In the genomic region with DNA sequence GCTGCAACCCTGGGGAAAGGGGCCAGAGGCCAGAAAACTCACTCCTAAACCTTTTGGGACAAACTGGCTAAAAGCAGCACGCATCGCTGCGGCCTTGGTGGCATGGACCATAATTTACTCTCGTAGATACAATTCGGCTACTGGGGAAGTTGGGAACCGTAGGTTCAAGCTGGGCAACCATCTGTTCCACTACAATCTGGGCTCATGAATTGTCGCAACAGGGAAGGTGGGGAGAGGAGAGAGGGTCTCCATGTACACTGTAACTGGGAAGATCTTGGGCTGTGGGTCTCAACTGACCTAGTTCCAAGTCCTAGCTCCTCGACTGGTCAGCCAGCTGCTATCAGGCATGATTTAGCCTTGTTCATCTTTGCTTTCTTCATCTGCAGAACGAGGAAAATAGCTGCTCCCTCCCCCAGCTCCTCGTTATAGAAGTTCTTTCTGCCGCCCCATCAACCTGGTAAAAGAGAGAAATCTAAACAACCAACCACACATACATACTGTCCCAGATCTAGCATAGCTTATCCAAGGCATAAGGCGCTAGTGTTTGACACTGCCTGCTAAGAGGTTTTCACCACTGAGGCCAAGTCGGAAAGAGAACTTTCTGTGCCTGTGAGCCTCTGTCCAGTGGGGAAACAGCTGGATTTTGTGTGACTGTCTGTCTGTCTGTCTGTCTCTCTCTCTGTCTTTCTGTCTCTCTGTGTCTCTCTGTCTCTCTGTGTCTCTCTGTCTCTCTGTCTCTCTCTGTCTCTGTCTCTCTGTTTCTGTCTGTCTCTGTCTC, we compare ENCODE assay signal across 24 mouse cellular contexts. TPM values are rescaled to one million over a fixed set of nuclear protein-coding genes. Genes with fewer than 3 reads are reported as not detected.
A peak's percentile ranks its signal among the peaks of the same experiment; 100 is the strongest.
DNase-seq lines count a peak whose midpoint lies in the region; ATAC-seq and TF ChIP-seq lines count a peak whose summit lies in the region.
"Had no signal": no experiment of that assay in that cellular context is flagged by ENCODE, and none has a peak within 500 bp of the region (broad histone marks: within the 10 kb centered on the region; RNA-seq: fewer than 3 reads in every experiment).

No protein-coding gene starts in this region.

- no peak overlapping the region for H3K4me3 ChIP-seq in hindbrain, postnatal 0 days (ENCODE audit: low read length)
- H3K4me3 ChIP-seq in hindbrain, embryonic 10.5 days: no peak overlapping the region
- no peak overlapping the region for H3K4me3 ChIP-seq in lung, embryonic 16.5 days (ENCODE audit: low read length)
- no peak overlapping the region for H3K4me3 ChIP-seq in intestine, embryonic 15.5 days (replicated peaks)
- H3K4me3 ChIP-seq in stomach, embryonic 14.5 days (ENCODE audit: low read depth, low read length): no peak overlapping the region
- H3K4me3 ChIP-seq in liver, embryonic 11.5 days (ENCODE audit: low read depth, low read length): no peak overlapping the region
- H3K4me3 ChIP-seq in heart, embryonic 11.5 days (ENCODE audit: low read depth, low read length): no peak overlapping the region
- H3K4me3 ChIP-seq: limb, embryonic 15.5 days; megakaryocyte, embryonic 14.5 days; neural tube, embryonic 12.5 days had no signal

- no peaks in the 10 kb centered on the region for H3K4me1 ChIP-seq in hindbrain, postnatal 0 days (ENCODE audit: insufficient read depth, low read length)
- H3K4me1 ChIP-seq in hindbrain, embryonic 10.5 days (replicated peaks): peaks cover 13% of the 10 kb centered on the region
- peaks cover 23% of the 10 kb centered on the region for H3K4me1 ChIP-seq in lung, embryonic 16.5 days (replicated peaks; ENCODE audit: control insufficient read depth, insufficient read depth, low read length)
- peaks cover 17% of the 10 kb centered on the region; the same call in 1 of the 2 replicates for H3K4me1 ChIP-seq in intestine, embryonic 15.5 days (replicated peaks)
- H3K4me1 ChIP-seq in stomach, embryonic 14.5 days (ENCODE audit: control insufficient read depth, insufficient read depth, low read length): peaks cover 25% of the 10 kb centered on the region
- no peaks in the 10 kb centered on the region for H3K4me1 ChIP-seq in liver, embryonic 11.5 days (replicated peaks; ENCODE audit: control insufficient read depth, insufficient read depth, low read length)
- no peaks in the 10 kb centered on the region for H3K4me1 ChIP-seq in heart, embryonic 11.5 days (ENCODE audit: control insufficient read depth, insufficient read depth, low read length)
- H3K4me1 ChIP-seq: megakaryocyte, embryonic 14.5 days had no signal

- no peak overlapping the region for H3K4me2 ChIP-seq in hindbrain, postnatal 0 days (ENCODE audit: low read depth, low read length)
- no peak overlapping the region for H3K4me2 ChIP-seq in lung, embryonic 16.5 days (ENCODE audit: low read depth, low read length)
- H3K4me2 ChIP-seq in intestine, embryonic 15.5 days (replicated peaks): no peak overlapping the region
- H3K4me2 ChIP-seq in stomach, embryonic 14.5 days (replicated peaks; ENCODE audit: low read depth, low read length): no peak overlapping the region
- H3K4me2 ChIP-seq in liver, embryonic 11.5 days: no peak overlapping the region
- H3K4me2 ChIP-seq in heart, embryonic 11.5 days: no peak overlapping the region
- H3K4me2 ChIP-seq: hindbrain, embryonic 14.5 days; limb, embryonic 15.5 days; neural tube, embryonic 12.5 days had no signal

- no peaks in the 10 kb centered on the region for H3K27me3 ChIP-seq in hindbrain, postnatal 0 days (ENCODE audit: insufficient read depth, low read length)
- H3K27me3 ChIP-seq in hindbrain, embryonic 10.5 days (ENCODE audit: insufficient read depth, poor library complexity, severe bottlenecking): no peaks in the 10 kb centered on the region
- H3K27me3 ChIP-seq in lung, embryonic 16.5 days (ENCODE audit: control insufficient read depth, insufficient read depth, low read depth, low read length): no peaks in the 10 kb centered on the region
- H3K27me3 ChIP-seq in intestine, embryonic 15.5 days (replicated peaks): no peaks in the 10 kb centered on the region
- no peaks in the 10 kb centered on the region for H3K27me3 ChIP-seq in stomach, embryonic 14.5 days (ENCODE audit: control insufficient read depth, insufficient read depth, low read length)
- H3K27me3 ChIP-seq in liver, embryonic 11.5 days (replicated peaks; ENCODE audit: control insufficient read depth, insufficient read depth, low read length): no peaks in the 10 kb centered on the region
- no peaks in the 10 kb centered on the region for H3K27me3 ChIP-seq in heart, embryonic 11.5 days (ENCODE audit: control insufficient read depth, insufficient read depth, low read length)
- H3K27me3 ChIP-seq: limb, embryonic 15.5 days; megakaryocyte, embryonic 14.5 days; neural tube, embryonic 12.5 days had no signal

- TF ChIP-seq CTCF in hindbrain, postnatal 0 days (IDR thresholded peaks at IDR 0.05; ENCODE audit: low read depth): no peak

- peak overlapping the region; percentile 7; the same call in 1 of the 2 replicates for H3K27ac ChIP-seq in hindbrain, postnatal 0 days
- H3K27ac ChIP-seq in hindbrain, embryonic 10.5 days: no peak overlapping the region
- H3K27ac ChIP-seq in lung, embryonic 16.5 days (ENCODE audit: low read length): 0 out of 2 replicates have a peak overlapping the region, but pooled peaks have one; percentile 82
- 0 out of 2 replicates have a peak overlapping the region, but pooled peaks have one; percentile 54 for H3K27ac ChIP-seq in intestine, embryonic 15.5 days
- peak overlapping the region; percentile 16; the same call in 1 of the 2 replicates for H3K27ac ChIP-seq in stomach, embryonic 14.5 days (ENCODE audit: low read length)
- no peak overlapping the region for H3K27ac ChIP-seq in liver, embryonic 11.5 days (ENCODE audit: low read depth, low read length)
- no peak overlapping the region for H3K27ac ChIP-seq in heart, embryonic 11.5 days (ENCODE audit: low read depth, low read length)
- H3K27ac ChIP-seq: hindbrain, embryonic 14.5 days; neural tube, embryonic 12.5 days had no signal

- 65% methylated on average over 13 of the region's 13 CpGs for WGBS in hindbrain, postnatal 0 days
- WGBS in hindbrain, embryonic 10.5 days: 82% methylated on average over 13 of the region's 13 CpGs
- 68% methylated on average over 13 of the region's 13 CpGs for WGBS in lung, embryonic 16.5 days
- 75% methylated on average over 13 of the region's 13 CpGs for WGBS in intestine, embryonic 15.5 days
- 71% methylated on average over 13 of the region's 13 CpGs for WGBS in stomach, embryonic 14.5 days
- 76% methylated on average over 13 of the region's 13 CpGs for WGBS in liver, embryonic 11.5 days
- 78% methylated on average over 13 of the region's 13 CpGs for WGBS in heart, embryonic 11.5 days (ENCODE audit: insufficient replicate concordance)

- no peak overlapping the region for H3K9ac ChIP-seq in hindbrain, postnatal 0 days (replicated peaks; ENCODE audit: low read length)
- H3K9ac ChIP-seq in lung, embryonic 16.5 days (ENCODE audit: low read length): no peak overlapping the region
- no peak overlapping the region for H3K9ac ChIP-seq in intestine, embryonic 15.5 days
- H3K9ac ChIP-seq in stomach, embryonic 14.5 days (replicated peaks; ENCODE audit: low read depth, low read length): no peak overlapping the region
- no peak overlapping the region for H3K9ac ChIP-seq in liver, embryonic 11.5 days (ENCODE audit: low read depth, low read length)
- H3K9ac ChIP-seq in heart, embryonic 11.5 days (ENCODE audit: low read depth, low read length): no peak overlapping the region
- H3K9ac ChIP-seq: hindbrain, embryonic 14.5 days; limb, embryonic 15.5 days; liver, postnatal 0 days; neural tube, embryonic 12.5 days had no signal

- ATAC-seq in hindbrain, postnatal 0 days: no peak
- ATAC-seq in lung, embryonic 16.5 days (ENCODE audit: low read depth): peak; percentile 50
- ATAC-seq in intestine, embryonic 15.5 days: no peak
- no peak for ATAC-seq in stomach, embryonic 14.5 days (ENCODE audit: insufficient number of reproducible peaks, insufficient read depth, low FRiP score, low read depth)
- ATAC-seq in liver, embryonic 11.5 days (replicated peaks; ENCODE audit: low FRiP score): no peak
- ATAC-seq in heart, embryonic 11.5 days (replicated peaks; ENCODE audit: insufficient number of reproducible peaks, low FRiP score, low TSS enrichment): no peak
- ATAC-seq: liver, postnatal 0 days had no signal

- peak; percentile 56 for DNase-seq in hindbrain, postnatal 0 days (ENCODE audit: low spot score)
- no peak for DNase-seq in hindbrain, embryonic 10.5 days (ENCODE audit: low spot score)
- DNase-seq in lung, postnatal 14 days: no peak
- no peak for DNase-seq in liver, embryonic 11.5 days (ENCODE audit: low spot score)
- DNase-seq: adrenal gland, postnatal 14 days; B cell, adult 2 months; cerebellum, adult 9-10 months; gastrocnemius, postnatal 36 days; heart, postnatal 10 days; kidney, adult 9 months; kidney, postnatal 4 days; liver, postnatal 0 days had no signal

- no peaks in the 10 kb centered on the region for H3K36me3 ChIP-seq in hindbrain, postnatal 0 days (ENCODE audit: insufficient read depth, low read length)
- H3K36me3 ChIP-seq in hindbrain, embryonic 10.5 days: no peaks in the 10 kb centered on the region
- H3K36me3 ChIP-seq in lung, embryonic 16.5 days (ENCODE audit: control insufficient read depth, insufficient read depth, low read length): no peaks in the 10 kb centered on the region
- H3K36me3 ChIP-seq in intestine, embryonic 15.5 days: no peaks in the 10 kb centered on the region
- H3K36me3 ChIP-seq in stomach, embryonic 14.5 days (ENCODE audit: control insufficient read depth, insufficient read depth, low read length): no peaks in the 10 kb centered on the region
- H3K36me3 ChIP-seq in liver, embryonic 11.5 days (ENCODE audit: control insufficient read depth, insufficient read depth, low read length): no peaks in the 10 kb centered on the region
- H3K36me3 ChIP-seq in heart, embryonic 11.5 days (ENCODE audit: control insufficient read depth, insufficient read depth, low read length): no peaks in the 10 kb centered on the region
- H3K36me3 ChIP-seq: limb, embryonic 15.5 days; neural tube, embryonic 12.5 days had no signal

- H3K9me3 ChIP-seq in hindbrain, postnatal 0 days (ENCODE audit: low read length): no peaks in the 10 kb centered on the region
- H3K9me3 ChIP-seq in hindbrain, embryonic 10.5 days: no peaks in the 10 kb centered on the region
- H3K9me3 ChIP-seq in lung, embryonic 16.5 days (ENCODE audit: control insufficient read depth, low read length): no peaks in the 10 kb centered on the region
- H3K9me3 ChIP-seq in intestine, embryonic 15.5 days: no peaks in the 10 kb centered on the region
- no peaks in the 10 kb centered on the region for H3K9me3 ChIP-seq in stomach, embryonic 14.5 days (ENCODE audit: control insufficient read depth, low read depth, low read length)
- no peaks in the 10 kb centered on the region for H3K9me3 ChIP-seq in liver, embryonic 11.5 days (ENCODE audit: control insufficient read depth, low read length)
- no peaks in the 10 kb centered on the region for H3K9me3 ChIP-seq in heart, embryonic 11.5 days (replicated peaks; ENCODE audit: control insufficient read depth, low read length)
- H3K9me3 ChIP-seq: limb, embryonic 15.5 days; neural tube, embryonic 12.5 days had no signal

RNA-seq across cellular contexts. Expression of gene Gm11011, which starts 19.5 kb away (rescaled TPM):
- not detected in 2 replicates for total RNA-seq in hindbrain, postnatal 0 days (2014; rRNA removed)
- not detected in 2 replicates for polyA plus RNA-seq in hindbrain, postnatal 0 days (2015; fragmentation: Nextera tagmentation; extraction: Ambion mirVana)
- polyA plus RNA-seq in hindbrain, embryonic 10.5 days (2016; fragmentation: Nextera tagmentation; extraction: Ambion mirVana): not detected in 2 replicates
- not detected in 2 replicates for polyA plus RNA-seq in lung, embryonic 16.5 days (2015; fragmentation: Nextera tagmentation; extraction: Ambion mirVana)
- polyA plus RNA-seq in intestine, embryonic 15.5 days (2015; fragmentation: Nextera tagmentation; extraction: Ambion mirVana): not detected in 2 replicates
- not detected in 2 replicates for polyA plus RNA-seq in stomach, embryonic 14.5 days (2014; fragmentation: Nextera tagmentation; extraction: Ambion mirVana)
- polyA plus RNA-seq in liver, embryonic 11.5 days (2014; fragmentation: Nextera tagmentation; extraction: Ambion mirVana): not detected in 2 replicates
- not detected in 2 replicates for polyA plus RNA-seq in heart, embryonic 11.5 days (2014; fragmentation: Nextera tagmentation; extraction: Ambion mirVana)
- total RNA-seq: adrenal gland, postnatal 14 days; gastrocnemius, postnatal 36 days; heart, postnatal 10 days; left cerebral cortex, adult 18-20 months; monocyte, adult 5-6 weeks had no signal
- polyA plus RNA-seq: forebrain, embryonic 11.5 days; hindbrain, embryonic 14.5 days; limb, embryonic 15.5 days; liver, postnatal 0 days; neural tube, embryonic 12.5 days; thymus, postnatal 0 days had no signal

RNA-seq across cellular contexts. Expression of gene Tshz2, which starts 25.7 kb away (rescaled TPM):
- 40.2 and 47.0 TPM in 2 replicates for total RNA-seq in hindbrain, postnatal 0 days (2014; rRNA removed)
- polyA plus RNA-seq in hindbrain, postnatal 0 days (2015; fragmentation: Nextera tagmentation; extraction: Ambion mirVana): 29.0 and 31.4 TPM in 2 replicates
- polyA plus RNA-seq in hindbrain, embryonic 10.5 days (2016; fragmentation: Nextera tagmentation; extraction: Ambion mirVana): 3.0 and 5.1 TPM in 2 replicates
- 6.7 and 7.2 TPM in 2 replicates for polyA plus RNA-seq in lung, embryonic 16.5 days (2015; fragmentation: Nextera tagmentation; extraction: Ambion mirVana)
- polyA plus RNA-seq in intestine, embryonic 15.5 days (2015; fragmentation: Nextera tagmentation; extraction: Ambion mirVana): 15.8 and 17.2 TPM in 2 replicates
- 18.0 and 20.1 TPM in 2 replicates for polyA plus RNA-seq in stomach, embryonic 14.5 days (2014; fragmentation: Nextera tagmentation; extraction: Ambion mirVana)
- 4.9 and 5.4 TPM in 2 replicates for polyA plus RNA-seq in liver, embryonic 11.5 days (2014; fragmentation: Nextera tagmentation; extraction: Ambion mirVana)
- 3.3 and 5.3 TPM in 2 replicates for polyA plus RNA-seq in heart, embryonic 11.5 days (2014; fragmentation: Nextera tagmentation; extraction: Ambion mirVana)
- total RNA-seq: monocyte, adult 5-6 weeks had no signal

Comparison
In these comparisons a context has a peak if more than half of its experiments do, and no peak if none do; other contexts are left out.
1. H3K27ac ChIP-seq: peak in hindbrain, postnatal 0 days (single experiment), lung, embryonic 16.5 days (single experiment), intestine, embryonic 15.5 days (single experiment) and stomach, embryonic 14.5 days (single experiment); none in hindbrain, embryonic 10.5 days (single experiment), liver, embryonic 11.5 days (single experiment) and heart, embryonic 11.5 days (single experiment).